Mouse (Mus musculus): Measurements from ENCODE around the gene Shq1. TPM values are rescaled to one million over a fixed set of nuclear protein-coding genes. Genes with fewer than 3 reads are reported as not detected.

Gene Shq1
- total and polyA plus RNA-seq, 2 experiments from 2014 or later = 3.7 to 4.3 TPM

GRCm38 (mm10) chr6:100581056-100581455, 89.9 kb downstream of the Shq1 start:
- Histone ChIP-seq H3K4me3 (ENCODE audit: low read depth, low read length) (no peak overlapping the region), H3K27me3 (ENCODE audit: insufficient read depth, low read length) (no peaks in the 10 kb centered on the region; the same call in 1 of the 2 replicates), H3K9ac (replicated peaks; ENCODE audit: low read length, poor library complexity, severe bottlenecking) (no peak overlapping the region), H3K9me3 (ENCODE audit: low read length) (no peaks in the 10 kb centered on the region), H3K4me1 (ENCODE audit: insufficient read depth, low read length) (no peaks in the 10 kb centered on the region), H3K27ac (ENCODE audit: low read depth, low read length) (no peak overlapping the region), H3K4me2 (ENCODE audit: low read depth, low read length, poor library complexity, severe bottlenecking) (no peak overlapping the region), H3K36me3 (ENCODE audit: insufficient read depth, low read length) (no peaks in the 10 kb centered on the region)
- no peak for DNase-seq (ENCODE audit: low spot score)
- ATAC-seq (ENCODE audit: low FRiP score) = peak; percentile 5; the same call in 1 of the 2 replicates
- no peak for TF ChIP-seq CTCF (IDR thresholded peaks at IDR 0.05)

DNA sequence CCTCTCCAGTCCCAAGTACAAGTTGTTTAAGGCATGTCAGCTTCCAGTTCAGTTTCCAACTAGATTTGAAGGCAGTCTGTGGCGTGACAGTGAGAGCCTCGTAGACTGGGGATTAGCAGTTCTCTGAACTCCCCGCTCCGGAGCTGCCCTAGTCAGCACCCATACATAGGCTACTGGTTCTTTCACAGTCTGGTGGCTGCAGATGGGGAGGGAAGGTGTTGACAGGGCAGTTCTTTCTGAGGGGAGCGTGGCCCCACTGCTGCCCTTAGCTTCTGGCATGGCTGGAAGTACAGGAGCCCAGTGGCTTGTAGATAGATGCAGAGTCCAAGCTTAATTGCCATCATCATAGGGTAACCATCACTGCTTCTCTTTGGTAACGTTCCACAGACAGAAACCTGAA, 93.4 kb downstream of the Shq1 start:
- no peak for TF ChIP-seq CTCF (IDR thresholded peaks at IDR 0.05)
- no peaks in the 10 kb centered on the region for H3K36me3 ChIP-seq (ENCODE audit: insufficient read depth, low read length)
- 85% methylated on average over 6 of the region's 6 CpGs for WGBS

DNA sequence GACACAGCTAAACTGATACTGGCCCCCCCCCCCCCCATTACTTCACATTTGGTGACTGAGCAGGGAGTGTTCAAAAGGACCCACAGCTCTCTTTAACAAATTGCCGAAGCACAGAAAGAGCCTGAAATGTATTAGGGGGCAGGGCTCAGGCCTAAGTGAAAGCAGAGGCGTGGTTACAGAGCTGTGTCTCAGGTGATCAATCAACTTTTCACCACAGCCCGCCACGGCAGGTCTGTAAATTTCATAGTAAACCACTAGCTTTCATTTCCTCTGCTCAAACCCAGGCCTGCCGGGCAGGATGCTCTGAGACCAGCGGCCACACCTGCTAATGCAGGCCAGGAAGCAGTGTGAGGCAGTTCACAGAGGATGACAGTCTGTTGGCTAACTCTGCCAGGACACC, 94.8 kb downstream of the Shq1 start:
- H3K9me3 ChIP-seq (ENCODE audit: low read length) = no peaks in the 10 kb centered on the region
- H3K27me3 ChIP-seq (ENCODE audit: insufficient read depth, low read length) = no peaks in the 10 kb centered on the region
- no peak for TF ChIP-seq CTCF (IDR thresholded peaks at IDR 0.05)
- H3K4me1 ChIP-seq (ENCODE audit: insufficient read depth, low read length) = no peaks in the 10 kb centered on the region
- ATAC-seq (ENCODE audit: low FRiP score) (no peak), DNase-seq (ENCODE audit: low spot score) (no peak)
- WGBS = 92% methylated on average over 6 of the region's 6 CpGs
- no peaks in the 10 kb centered on the region for H3K36me3 ChIP-seq (ENCODE audit: insufficient read depth, low read length)
- no peak overlapping the region for H3K9ac ChIP-seq (replicated peaks; ENCODE audit: low read length, poor library complexity, severe bottlenecking)
- H3K4me3 ChIP-seq (ENCODE audit: low read depth, low read length) = no peak overlapping the region
- no peak overlapping the region for H3K4me2 ChIP-seq (ENCODE audit: low read depth, low read length, poor library complexity, severe bottlenecking)
- H3K27ac ChIP-seq (ENCODE audit: low read depth, low read length) = no peak overlapping the region

More for the DNA sequence above, 93.4 kb downstream of the Shq1 start:
- H3K9ac ChIP-seq (replicated peaks; ENCODE audit: low read length, poor library complexity, severe bottlenecking) = no peak overlapping the region
- no peaks in the 10 kb centered on the region for H3K4me1 ChIP-seq (ENCODE audit: insufficient read depth, low read length)
- no peak for ATAC-seq (ENCODE audit: low FRiP score)
- H3K27me3 ChIP-seq (ENCODE audit: insufficient read depth, low read length) = no peaks in the 10 kb centered on the region
- DNase-seq (ENCODE audit: low spot score) = no peak
- H3K4me2 ChIP-seq (ENCODE audit: low read depth, low read length, poor library complexity, severe bottlenecking) = no peak overlapping the region
- H3K9me3 ChIP-seq (ENCODE audit: low read length) = no peaks in the 10 kb centered on the region
- H3K4me3 ChIP-seq (ENCODE audit: low read depth, low read length) = no peak overlapping the region
- H3K27ac ChIP-seq (ENCODE audit: low read depth, low read length) = no peak overlapping the region

DNA sequence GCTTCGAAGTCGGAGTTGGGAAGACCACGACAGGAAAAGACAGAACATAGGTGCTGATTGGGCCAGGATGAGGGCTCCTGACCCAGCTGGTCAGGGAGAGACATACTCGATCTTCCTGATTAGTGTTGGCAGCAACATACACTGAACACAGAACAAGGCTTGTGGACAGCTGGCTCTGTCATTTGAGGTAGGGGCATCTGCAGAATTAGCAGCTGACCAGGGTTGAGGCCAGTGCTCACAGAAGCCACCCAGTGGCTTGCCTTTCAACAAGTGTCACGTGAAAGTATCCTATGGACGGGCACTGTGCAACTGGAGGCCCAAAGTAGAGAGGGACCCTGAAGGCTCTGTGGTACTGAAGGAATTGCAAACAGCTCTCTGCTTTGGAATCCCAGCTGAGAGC, 104.2 kb downstream of the Shq1 start:
- Histone ChIP-seq H3K36me3 (ENCODE audit: insufficient read depth, low read length) (no peaks in the 10 kb centered on the region), H3K27ac (ENCODE audit: low read depth, low read length) (no peak overlapping the region), H3K4me1 (ENCODE audit: insufficient read depth, low read length) (0 out of 2 replicates have a peak, but pooled peaks cover 3% of the 10 kb centered on the region), H3K27me3 (ENCODE audit: insufficient read depth, low read length) (no peaks in the 10 kb centered on the region), H3K9me3 (ENCODE audit: low read length) (no peaks in the 10 kb centered on the region), H3K4me3 (ENCODE audit: low read depth, low read length) (no peak overlapping the region), H3K4me2 (ENCODE audit: low read depth, low read length, poor library complexity, severe bottlenecking) (no peak overlapping the region), H3K9ac (replicated peaks; ENCODE audit: low read length, poor library complexity, severe bottlenecking) (no peak overlapping the region)
- WGBS = 85% methylated on average over 6 of the region's 6 CpGs
- ATAC-seq (ENCODE audit: low FRiP score) = no peak
- DNase-seq (ENCODE audit: low spot score) = no peak
- TF ChIP-seq CTCF (IDR thresholded peaks at IDR 0.05) = no peak

DNA sequence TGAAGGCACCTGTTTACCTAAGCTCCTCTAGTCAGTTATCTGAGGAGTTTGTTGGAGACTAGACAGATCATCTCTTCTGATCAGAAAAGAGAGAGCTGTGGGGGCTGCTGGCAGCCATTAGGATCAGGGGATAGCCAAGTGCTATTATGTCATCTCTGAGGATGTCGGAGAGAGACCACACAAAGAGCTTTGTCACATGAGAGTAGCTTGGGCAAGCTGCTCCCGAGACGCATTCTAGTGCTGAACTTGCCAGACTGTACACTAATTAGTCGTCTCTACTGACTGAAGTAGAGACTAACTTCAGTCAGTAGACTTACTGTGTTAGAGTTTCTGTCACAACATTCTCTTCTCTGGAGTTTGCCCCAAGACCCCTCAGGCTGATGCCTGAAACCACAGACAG, 106.4 kb downstream of the Shq1 start:
- 18% methylated on average over 4 of the region's 4 CpGs for WGBS
- peak overlapping the region; percentile 97; the same call in 1 of the 2 replicates for H3K4me2 ChIP-seq (ENCODE audit: low read depth, low read length, poor library complexity, severe bottlenecking)
- H3K27ac ChIP-seq (ENCODE audit: low read depth, low read length) = no peak overlapping the region
- 0 out of 2 replicates have a peak, but pooled peaks cover 4% of the 10 kb centered on the region for H3K27me3 ChIP-seq (ENCODE audit: insufficient read depth, low read length)
- H3K36me3 ChIP-seq (ENCODE audit: insufficient read depth, low read length) = no peaks in the 10 kb centered on the region
- ATAC-seq (ENCODE audit: low FRiP score) (no peak), DNase-seq (ENCODE audit: low spot score) (no peak)
- H3K9ac ChIP-seq (replicated peaks; ENCODE audit: low read length, poor library complexity, severe bottlenecking) = no peak overlapping the region
- no peak overlapping the region for H3K4me3 ChIP-seq (ENCODE audit: low read depth, low read length)
- no peak for TF ChIP-seq CTCF (IDR thresholded peaks at IDR 0.05)
- 0 out of 2 replicates have a peak, but pooled peaks cover 3% of the 10 kb centered on the region for H3K4me1 ChIP-seq (ENCODE audit: insufficient read depth, low read length)
- H3K9me3 ChIP-seq (ENCODE audit: low read length) = no peaks in the 10 kb centered on the region

DNA sequence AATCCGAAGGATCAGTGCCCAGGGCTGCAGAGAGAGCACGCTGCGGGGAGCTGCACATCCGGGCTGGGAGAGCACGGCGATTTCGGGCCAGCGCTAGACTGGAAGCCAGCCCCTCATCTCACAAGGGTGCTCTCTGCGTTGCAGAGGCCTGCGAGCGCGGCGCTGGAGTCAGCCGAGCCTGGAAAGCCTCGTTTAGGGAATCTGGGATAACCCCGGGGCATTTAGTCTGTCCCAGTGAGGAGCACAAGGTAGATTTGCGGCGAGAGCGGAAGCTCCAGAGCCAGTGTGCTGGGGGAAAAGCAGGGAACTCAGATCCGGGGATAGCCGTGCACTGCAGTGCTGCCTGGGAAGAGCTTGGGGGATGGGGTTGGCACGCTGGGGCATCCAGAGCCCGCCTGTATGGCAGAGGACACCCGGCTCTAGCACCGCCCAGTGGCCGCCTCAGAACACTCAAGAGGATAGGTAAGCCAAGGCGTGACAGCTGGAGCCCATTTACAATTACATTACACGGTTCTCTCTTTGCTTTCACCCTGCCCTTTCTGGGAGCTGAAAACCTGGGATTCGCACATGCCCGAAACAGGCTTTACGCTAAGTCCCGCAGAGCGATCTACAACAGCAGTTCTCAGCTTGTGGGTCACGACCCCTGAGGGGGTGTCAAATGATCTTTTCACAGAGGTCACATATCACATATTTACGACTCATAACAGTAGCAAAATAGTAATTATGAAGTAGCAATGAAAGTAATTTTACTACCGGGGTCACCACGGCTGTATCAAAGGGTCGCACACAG, 107.2 kb downstream of the Shq1 start:
- H3K4me1 ChIP-seq (ENCODE audit: insufficient read depth, low read length) = 0 out of 2 replicates have a peak, but pooled peaks cover 3% of the 10 kb centered on the region
- no peaks in the 10 kb centered on the region for H3K9me3 ChIP-seq (ENCODE audit: low read length)
- ATAC-seq (ENCODE audit: low FRiP score) (peak; percentile 86), DNase-seq (ENCODE audit: low spot score) (peak; percentile 91)
- H3K27me3 ChIP-seq (ENCODE audit: insufficient read depth, low read length) = 0 out of 2 replicates have a peak, but pooled peaks cover 4% of the 10 kb centered on the region
- peak overlapping the region; percentile 44 for H3K4me3 ChIP-seq (ENCODE audit: low read depth, low read length)
- H3K27ac ChIP-seq (ENCODE audit: low read depth, low read length) = peak overlapping the region; percentile 83
- 5% methylated on average over 38 of the region's 38 CpGs for WGBS
- H3K9ac ChIP-seq (replicated peaks; ENCODE audit: low read length, poor library complexity, severe bottlenecking) = peak overlapping the region; percentile 74
- H3K36me3 ChIP-seq (ENCODE audit: insufficient read depth, low read length) = no peaks in the 10 kb centered on the region
- peak; percentile 81 for TF ChIP-seq CTCF (IDR thresholded peaks at IDR 0.05)
- H3K4me2 ChIP-seq (ENCODE audit: low read depth, low read length, poor library complexity, severe bottlenecking) = peak overlapping the region; percentile 97

All from midbrain, postnatal 0 days (tissue).